Mouse (Mus musculus) lung, postnatal 10 days (tissue): ENCODE results near the gene Fam129a.
A peak's percentile ranks its signal among the peaks of the same experiment; 100 is the strongest.

Experiments used
- DNase-seq: peaks from one replicate; pipeline ENCODE4 v3.0.0; 2021

Fam129a gene

DNA sequence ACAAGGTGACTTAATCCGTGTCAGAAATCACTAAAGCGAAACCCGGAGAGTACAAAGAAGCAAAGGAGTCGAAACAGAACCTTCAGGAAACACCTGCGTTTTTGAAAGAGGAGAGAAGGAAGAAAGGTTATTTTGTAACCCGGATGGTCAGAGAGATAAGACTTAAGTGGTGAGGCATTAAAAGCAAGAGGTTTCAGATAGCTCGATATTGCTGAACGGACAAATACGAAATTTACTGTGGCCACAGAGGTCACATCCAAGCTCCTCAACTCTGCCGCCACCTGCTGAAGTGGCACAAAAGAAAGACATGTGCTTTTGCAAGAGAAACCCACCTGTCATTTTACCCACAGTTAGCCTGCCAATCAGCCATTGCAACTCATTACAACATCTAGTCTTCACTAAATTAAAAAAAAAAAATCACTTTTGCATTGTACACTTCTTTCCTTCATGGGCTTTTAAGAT lies 183.1 kb downstream of the Fam129a start:
- DNase-seq = no peak

DNA sequence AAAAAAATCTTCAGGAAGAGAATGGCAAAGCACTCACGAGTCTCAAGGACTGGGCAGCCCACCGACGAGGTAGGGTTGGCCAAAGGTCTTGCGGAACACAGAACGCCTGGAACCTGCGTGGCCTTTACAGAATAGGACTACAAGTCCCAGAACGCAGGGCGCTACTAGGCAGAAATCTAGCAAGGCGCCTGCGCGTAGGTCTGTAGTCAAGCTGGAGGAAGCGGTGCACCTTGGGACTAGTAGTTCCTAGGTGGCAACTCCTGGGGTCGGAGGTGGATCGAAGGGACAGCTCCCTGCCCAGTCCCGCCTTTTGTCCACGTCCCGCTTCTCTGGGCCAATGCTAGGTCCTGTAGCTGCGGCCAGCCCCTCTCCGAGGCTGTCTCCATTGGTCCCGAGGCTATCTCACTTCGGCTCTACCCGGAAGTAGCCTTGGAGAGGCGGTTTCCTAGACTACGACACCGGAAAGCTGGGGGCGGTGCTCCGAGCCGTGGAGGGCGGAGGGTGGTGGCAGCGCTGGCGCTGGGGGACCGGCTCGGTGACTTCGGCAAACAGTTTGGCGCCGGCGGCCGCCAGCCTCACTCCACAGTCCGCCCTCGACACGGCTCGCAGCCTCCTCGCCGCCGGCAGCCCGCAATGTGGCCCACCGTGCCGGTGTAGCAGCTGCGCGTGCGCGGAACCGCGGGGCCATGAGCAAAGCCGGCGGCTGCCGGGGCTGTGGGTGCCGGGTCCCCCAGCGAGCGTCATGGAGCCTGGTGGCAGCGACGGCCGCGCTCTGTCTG lies 184.1 kb downstream of the Fam129a start, which contains the start of gene Edem3:
Edem3 (plus strand) TSS at position 491 of the 779 bp plus-strand sequence.
- DNase-seq = peak; percentile 99

- no peak for DNase-seq
Measured at GRCm38 (mm10) chr1:151755660-151756424, 184.9 kb downstream of the Fam129a start.

GRCm38 (mm10) chr1:151756425-151756728 lies 185.4 kb downstream of the Fam129a start:
- no peak for DNase-seq

DNA sequence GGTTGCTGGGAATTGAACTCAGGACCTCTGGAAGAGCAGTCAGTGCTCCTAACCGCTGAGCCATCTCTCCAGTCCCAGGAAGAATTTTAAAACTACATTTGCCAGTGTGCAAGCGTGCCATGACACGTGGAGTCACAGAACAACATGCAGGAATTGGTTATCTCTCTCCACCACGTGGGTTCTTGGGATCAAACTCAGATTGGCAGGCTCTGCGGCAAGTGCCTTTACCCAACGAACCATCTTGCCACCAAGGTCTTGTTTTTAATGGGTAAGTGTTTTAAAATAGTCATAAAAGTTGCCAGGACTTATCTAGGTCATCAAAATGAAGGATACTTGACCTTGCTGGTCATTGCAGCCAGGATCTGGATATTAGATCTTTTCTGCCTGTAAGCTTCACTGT lies 187.3 kb downstream of the Fam129a start:
- no peak for DNase-seq

GRCm38 (mm10) chr1:151758991-151759390 lies 188.0 kb downstream of the Fam129a start:
- no peak for DNase-seq

DNA sequence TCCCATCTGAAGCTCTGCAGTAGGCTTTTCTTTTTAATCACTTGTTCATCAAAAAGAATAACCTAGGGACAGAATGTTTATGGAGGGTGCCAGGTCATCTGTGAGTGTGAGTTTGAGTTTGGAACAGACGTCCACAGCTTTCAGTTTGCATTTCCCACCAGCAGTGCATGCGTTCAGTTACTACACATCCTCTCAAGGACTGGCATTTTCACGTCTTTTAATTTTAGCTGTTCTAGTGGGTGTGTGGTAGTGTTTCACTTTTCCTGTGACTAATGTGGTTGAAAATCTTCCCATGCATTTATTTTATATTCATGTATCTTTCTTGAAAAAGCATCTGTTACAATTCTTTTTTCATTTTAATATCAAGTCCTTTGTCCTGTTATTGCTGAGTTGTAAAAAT lies 193.2 kb downstream of the Fam129a start:
- DNase-seq = no peak

DNA sequence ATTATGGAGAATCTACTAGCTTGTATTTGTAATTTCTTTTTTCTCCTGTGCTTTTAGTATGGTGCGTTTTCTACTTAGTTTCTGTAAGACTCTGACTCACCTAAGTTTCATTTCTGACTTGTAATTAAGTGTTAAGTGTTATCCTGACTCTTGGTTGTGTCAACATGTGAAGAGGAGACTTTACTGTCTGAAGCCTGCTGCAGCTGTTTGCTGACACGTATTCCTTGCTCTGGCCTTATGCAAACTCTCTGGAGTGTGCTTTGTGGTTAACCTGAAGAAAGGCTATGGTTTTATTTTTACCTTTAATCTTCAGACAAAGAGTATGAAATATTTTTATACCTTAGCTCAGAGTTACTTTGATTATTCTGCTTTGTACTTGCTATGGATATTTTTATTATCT lies 195.2 kb downstream of the Fam129a start:
- no peak for DNase-seq

DNA sequence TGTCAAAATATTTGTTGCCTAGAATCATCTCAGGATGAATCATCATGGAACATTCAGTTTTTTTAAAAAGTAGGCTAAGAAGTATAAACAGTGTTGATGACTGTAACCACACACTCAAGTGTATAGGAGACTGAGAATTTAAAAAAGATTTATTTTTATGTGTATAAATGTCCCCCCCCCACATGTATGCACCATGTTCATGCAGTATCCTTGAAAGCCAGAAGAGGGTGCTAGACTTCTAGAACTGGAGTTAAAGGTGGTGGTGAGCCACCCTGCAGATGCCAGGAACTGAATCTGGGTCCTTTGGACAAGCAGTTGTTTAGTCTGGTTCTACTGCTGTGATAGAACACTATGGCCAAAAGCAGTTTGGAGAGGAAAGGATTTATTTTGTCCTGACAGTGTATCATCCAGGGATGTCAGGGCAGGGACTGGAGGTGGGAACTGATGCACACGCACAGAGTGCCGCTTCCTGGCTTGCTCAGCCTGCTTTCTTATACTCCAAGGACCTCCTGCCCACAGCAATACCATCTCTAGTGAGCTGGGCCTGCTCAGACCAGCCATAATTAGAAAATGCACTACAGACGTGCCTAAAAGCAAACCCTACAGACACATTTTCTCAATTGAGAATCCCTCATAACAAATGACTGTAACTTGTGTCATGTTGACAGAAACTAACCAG lies 196.1 kb downstream of the Fam129a start:
- peak; percentile 28 for DNase-seq

GRCm38 (mm10) chr1:151769200-151769913 lies 198.4 kb downstream of the Fam129a start:
- DNase-seq = no peak
